Mouse (Mus musculus): ENCODE measurements around the gene Tcf19.
"Not testable (repeated sequence)": the region's sequence is repeated elsewhere in the genome, so short reads cannot be mapped to it uniquely, and the experiment has no call there.

DNA sequence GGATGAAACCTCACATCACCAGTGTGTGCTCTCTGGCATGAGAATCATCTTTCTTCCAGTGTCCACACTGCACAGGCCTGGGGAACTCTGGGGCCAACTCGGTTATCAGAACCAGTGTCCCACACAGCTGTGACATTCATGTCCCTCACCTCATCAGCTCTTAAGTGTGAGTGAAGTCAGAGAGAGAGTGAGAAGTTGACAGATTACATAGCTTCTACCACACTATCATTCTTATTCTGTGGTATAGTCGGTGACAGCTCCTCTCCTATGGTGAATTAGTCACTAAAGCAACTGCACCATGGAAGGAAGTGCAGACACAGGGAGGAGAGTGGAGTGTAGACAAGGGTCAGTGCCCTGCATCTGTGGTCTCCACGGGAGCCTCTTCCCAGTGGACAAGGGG is 47.7 kb downstream of the Tcf19 start:
- not testable (repeated sequence) for TF ChIP-seq EP300, CTCF (IDR thresholded peaks at IDR 0.05; ENCODE audit: low read depth)

All from liver, embryonic 14.5 days (tissue).